Mouse (Mus musculus) liver, adult 2 months (tissue): ENCODE data around the gene Tubgcp2.

Experiments
- CTCF ChIP-seq: fragments of 200-500 bp; IDR thresholded peaks from 2 replicates; pipeline ENCODE4 v1.5.1; 2011; ENCODE audit warnings: low read depth, low read length, control low read depth
- POLR2A ChIP-seq: fragments of 200-500 bp; IDR thresholded peaks from 2 replicates; pipeline ENCODE4 v1.6.1; 2011; ENCODE audit warnings: low read length, control low read depth; ENCODE audit not compliant: insufficient read depth; ENCODE audit errors: extremely low read depth

GRCm38 (mm10) chr7:139979011-139979719 is 57.3 kb downstream of the Tubgcp2 start:
- TF ChIP-seq POLR2A (no peak), CTCF (no peak)
